Mouse (Mus musculus) liver, embryonic 14.5 days (tissue): ENCODE measurements around the gene B4galnt1. TPM values are rescaled to one million over a fixed set of nuclear protein-coding genes. Genes with fewer than 3 reads are reported as not detected.
"Not testable (repeated sequence)": the region's sequence is repeated elsewhere in the genome, so short reads cannot be mapped to it uniquely, and the experiment has no call there.

ENCODE experiments used
- ATAC-seq: fragments of 200-750 bp; cut with Nextera tagmentation; 2 replicates; pipeline ENCODE4 v1.8.0; 2017; ENCODE audit warnings: moderate number of reproducible peaks, mild to moderate bottlenecking, moderate library complexity; ENCODE audit not compliant: insufficient read depth
- DNase-seq, 3 experiments: peaks; one replicate each; pipeline ENCODE4 v3.0.0-alpha.2; 2012 to 2013; ENCODE audit warnings: low read depth in 3 of 3, low spot score in 3 of 3
- H3K27ac ChIP-seq: fragments of 300-500 bp; sonication (generic); 2 replicates; pipeline ENCODE4 v1.5.1; 2014; ENCODE audit warnings: moderate library complexity, mild to moderate bottlenecking, control low read depth, inconsistent platforms
- H3K27me3 ChIP-seq: fragments of 300-500 bp; sonication (generic); 2 replicates; pipeline ENCODE4 v1.6.1; 2014; ENCODE audit warnings: mild to moderate bottlenecking, low read length, moderate library complexity; ENCODE audit not compliant: control insufficient read depth, insufficient read depth
- H3K36me3 ChIP-seq: fragments of 300-500 bp; sonication (generic); replicated peaks from 2 replicates; pipeline ENCODE4 v1.6.1; 2014; ENCODE audit warnings: low read depth; ENCODE audit not compliant: control insufficient read depth, insufficient read depth
- H3K4me1 ChIP-seq, 2 experiments: fragments of 200-500 bp in 1 of 2; fragments of 300-500 bp in 1 of 2; sonication (generic) in 1 of 2; replicated peaks; 2 replicates each; pipeline ENCODE4 v1.6.1; 2012 to 2014; ENCODE audit warnings: antibody characterized with exemption in 1 of 2, inconsistent platforms in 1 of 2, low read length in 1 of 2; ENCODE audit not compliant: control insufficient read depth in 2 of 2, insufficient read depth in 2 of 2
- H3K4me2 ChIP-seq: fragments of 300-500 bp; sonication (generic); 2 replicates; pipeline ENCODE4 v1.6.1; 2014; ENCODE audit warnings: low read depth, mild to moderate bottlenecking, control low read depth, moderate library complexity
- H3K4me3 ChIP-seq, 2 experiments: fragments of 200-500 bp in 1 of 2; fragments of 300-500 bp in 1 of 2; sonication (generic) in 1 of 2; 2 replicates each; pipeline ENCODE4 v1.5.1; 2012 to 2014; ENCODE audit warnings: low read depth in 2 of 2, low read length in 2 of 2, mild to moderate bottlenecking in 2 of 2, control low read depth in 1 of 2, inconsistent platforms in 1 of 2, moderate library complexity in 1 of 2; ENCODE audit not compliant: insufficient read depth in 1 of 2
- H3K9ac ChIP-seq: fragments of 300-500 bp; sonication (generic); replicated peaks from 2 replicates; pipeline ENCODE4 v1.6.1; 2014; ENCODE audit warnings: mild to moderate bottlenecking, control low read depth, moderate library complexity
- H3K9me3 ChIP-seq: fragments of 300-500 bp; sonication (generic); 2 replicates; pipeline ENCODE4 v1.6.1; 2016; ENCODE audit warnings: low read length, mixed read lengths; ENCODE audit not compliant: control insufficient read depth
- CTCF ChIP-seq: IDR thresholded peaks from 2 replicates; pipeline ENCODE4 v1.5.1; 2016; ENCODE audit warnings: antibody characterized with exemption, low read depth, control low read depth
- EP300 ChIP-seq: IDR thresholded peaks from 2 replicates; pipeline ENCODE4 v1.6.1; 2016; ENCODE audit warnings: antibody characterized with exemption, low read depth
- WGBS: fragments of 180-500 bp; shearing (Covaris S2); extraction: QIAGEN DNeasy Blood & Tissue Kit; methylation state at CpG from one replicate; pipeline ENCODE4 v1.1.7; 2014; ENCODE audit not compliant: insufficient replicate concordance; 5-methylcytosine and 5-hydroxymethylcytosine counted together
- polyA plus RNA-seq, 2 experiments: library from polyadenylated mRNA; depleted of rRNA in 1 of 2; stranded (reverse) in 1 of 2; unstranded in 1 of 2; fragments of >200 nt; fragmentation: Nextera tagmentation in 1 of 2; extraction: Ambion mirVana in 1 of 2; gene quantifications; 2 replicates each; pipeline versions ENCODE4 v1.2.1 to v1.2.3; 2012 to 2014

The B4galnt1 gene
- polyA plus RNA-seq, 2 experiments: 10.4 to 17.1 TPM

DNA sequence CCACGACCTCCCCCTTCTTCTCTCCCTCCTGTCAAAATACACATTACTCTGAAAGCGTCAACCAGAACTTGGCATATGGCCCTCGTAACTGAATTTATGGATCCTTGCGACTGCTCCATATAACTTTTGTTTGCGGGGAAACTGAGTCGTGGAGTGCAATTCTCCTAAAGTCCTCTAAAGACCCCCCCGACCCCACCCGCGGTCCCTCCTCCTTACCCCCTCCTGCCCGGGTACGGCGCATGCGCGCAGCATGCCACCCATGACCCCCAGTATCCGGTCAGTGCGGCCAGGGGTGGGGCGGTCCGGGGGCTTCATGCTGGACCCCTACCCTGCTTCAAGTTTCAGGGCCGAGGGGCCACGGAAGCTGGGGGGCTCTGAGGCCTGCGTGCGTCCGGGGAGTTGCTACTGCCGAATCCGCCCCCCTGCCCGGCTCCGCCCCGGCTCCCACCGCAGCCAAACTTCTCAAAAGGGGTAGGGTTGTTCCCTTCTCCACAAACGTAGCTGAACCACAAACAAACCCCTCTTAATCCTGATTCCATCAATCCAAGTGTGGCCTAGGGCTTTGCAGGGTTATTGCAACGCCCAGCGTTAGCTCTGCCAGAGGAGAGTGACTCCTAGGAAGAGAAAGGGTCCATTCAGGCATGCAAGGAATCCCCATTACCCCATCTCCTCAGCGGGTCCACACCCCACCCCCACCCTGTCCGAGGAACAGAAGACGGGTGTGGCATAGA lies 24.8 kb downstream of the B4galnt1 start, which contains the start of gene Arhgef25:
Gene Arhgef25 (minus strand): TSS at position 433 of the 731 bp plus-strand sequence.
- Histone ChIP-seq H3K27me3 (no peaks in the 10 kb centered on the region), H3K4me3 (peak within 1 kb of the TSS; percentile 63 to 74), H3K9me3 (no peaks in the 10 kb centered on the region), H3K4me1 (peaks cover 37 to 44% of the 10 kb centered on the region in 2 experiments), H3K4me2 (peak within 1 kb of the TSS; percentile 100), H3K9ac (peak within 1 kb of the TSS; percentile 82), H3K36me3 (no peaks in the 10 kb centered on the region), H3K27ac (peak within 1 kb of the TSS; percentile 81)
- DNase-seq: no peak
- peak; percentile 5; the same call in 1 of the 2 replicates for ATAC-seq
- TF ChIP-seq CTCF (no peak), EP300 (no peak)
- WGBS: 2% methylated on average over 35 of the region's 35 CpGs

DNA sequence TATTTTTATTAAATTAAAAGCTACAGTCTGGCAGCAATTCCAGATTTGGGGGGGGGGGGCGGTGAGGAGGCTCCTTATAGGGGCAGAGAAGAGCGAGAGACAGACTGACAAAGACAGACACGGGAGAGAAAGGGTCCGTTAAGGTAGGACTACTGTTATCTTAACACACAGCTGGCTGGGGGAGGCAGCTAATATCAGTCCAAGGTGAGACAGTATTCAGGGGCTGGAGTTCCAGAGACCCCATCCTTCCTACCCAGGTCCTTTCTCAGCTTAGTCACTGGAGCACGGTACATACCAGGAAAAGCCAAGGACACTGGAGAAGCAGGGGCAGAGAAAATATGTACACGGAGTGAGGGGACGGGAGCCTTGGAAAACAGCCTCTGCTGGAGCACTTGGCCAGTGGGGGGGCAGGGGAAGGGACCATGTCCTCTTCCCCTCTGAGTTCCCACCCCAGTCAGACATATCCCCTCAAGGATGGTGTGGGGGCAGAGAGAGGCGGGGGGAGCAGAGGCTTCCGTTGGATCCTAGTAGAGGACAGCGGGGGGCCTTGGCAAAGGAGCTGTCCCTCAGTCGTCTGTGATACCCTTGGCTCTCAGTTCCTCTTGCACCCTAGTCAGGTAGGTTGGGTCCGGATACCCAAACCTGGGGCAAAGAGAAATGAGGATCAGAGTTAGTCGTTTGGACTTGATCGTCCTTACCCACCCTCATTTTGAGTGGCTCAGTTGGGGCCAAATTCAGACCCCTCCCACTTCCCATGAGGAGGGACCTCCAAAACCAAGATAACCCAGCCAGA lies 25.6 kb downstream of the B4galnt1 start:
- Histone ChIP-seq H3K9me3 (no peaks in the 10 kb centered on the region), H3K36me3 (no peaks in the 10 kb centered on the region), H3K4me1 (peaks cover 39 to 45% of the 10 kb centered on the region in 2 experiments), H3K27ac (peak overlapping the region; percentile 81), H3K4me2 (peak overlapping the region; percentile 100), H3K9ac (peak overlapping the region; percentile 82), H3K27me3 (no peaks in the 10 kb centered on the region), H3K4me3 (peak overlapping the region in 1 of 2 experiments; percentile 63; a peak in 2 of 4 replicates)
- ATAC-seq (peak; percentile 27; the same call in 1 of the 2 replicates), DNase-seq (no peak)
- TF ChIP-seq CTCF (no peak), EP300 (peak; percentile 56)
- 23% methylated on average over 14 of the region's 14 CpGs for WGBS

DNA sequence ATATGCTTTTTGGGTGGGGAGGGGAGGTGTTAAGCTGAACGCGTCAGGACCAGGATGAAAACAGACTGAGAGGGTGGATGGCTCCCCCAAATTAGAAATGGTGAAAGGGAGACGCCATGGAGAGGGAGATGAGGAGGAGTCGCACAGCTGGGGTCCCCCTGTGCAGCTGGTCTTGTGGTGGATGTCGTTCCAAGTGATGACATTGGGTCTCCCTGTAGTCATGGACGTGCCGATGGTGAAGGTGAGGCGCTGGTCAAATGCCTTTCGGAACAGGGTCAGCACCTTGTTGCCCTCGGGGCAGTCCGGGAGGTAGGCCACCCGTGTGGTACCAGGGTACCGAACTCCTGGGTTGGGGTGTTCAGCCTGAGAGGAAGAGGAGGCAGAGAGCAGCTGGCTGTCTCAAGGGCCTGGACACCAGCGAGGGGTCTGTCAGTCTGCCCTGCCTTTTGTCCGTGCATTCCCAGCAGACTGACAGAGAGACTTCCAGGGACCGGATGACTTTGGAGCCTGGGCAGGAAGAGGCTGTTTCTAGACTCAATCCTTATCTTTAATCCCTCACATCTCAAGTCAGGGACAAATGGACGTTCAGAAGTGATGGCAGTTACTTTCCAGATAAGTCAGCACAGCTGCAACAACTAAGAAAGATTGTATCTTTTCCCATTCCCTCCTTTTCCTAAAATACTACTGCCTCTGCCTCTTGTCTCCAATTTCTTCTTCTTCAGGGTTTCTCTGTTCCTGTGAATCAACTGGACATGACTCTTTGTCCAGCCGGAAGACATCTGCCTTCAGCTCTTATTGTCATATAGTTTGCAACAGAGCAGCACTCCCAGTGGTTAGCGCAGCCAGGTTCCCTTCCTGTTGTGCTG lies 26.4 kb downstream of the B4galnt1 start:
- 53% methylated on average over 19 of the region's 19 CpGs for WGBS
- peaks cover 39 to 50% of the 10 kb centered on the region in 2 experiments for H3K4me1 ChIP-seq
- DNase-seq (no peak), ATAC-seq (no peak)
- H3K9ac ChIP-seq: no peak overlapping the region
- H3K9me3 ChIP-seq: no peaks in the 10 kb centered on the region
- H3K4me3 ChIP-seq: no peak overlapping the region
- H3K27ac ChIP-seq: peak overlapping the region; percentile 81
- no peaks in the 10 kb centered on the region for H3K27me3 ChIP-seq
- no peak for TF ChIP-seq CTCF
- TF ChIP-seq EP300: no peak; the same call in 1 of the 2 replicates
- H3K36me3 ChIP-seq: no peaks in the 10 kb centered on the region
- peak overlapping the region; percentile 100 for H3K4me2 ChIP-seq

DNA sequence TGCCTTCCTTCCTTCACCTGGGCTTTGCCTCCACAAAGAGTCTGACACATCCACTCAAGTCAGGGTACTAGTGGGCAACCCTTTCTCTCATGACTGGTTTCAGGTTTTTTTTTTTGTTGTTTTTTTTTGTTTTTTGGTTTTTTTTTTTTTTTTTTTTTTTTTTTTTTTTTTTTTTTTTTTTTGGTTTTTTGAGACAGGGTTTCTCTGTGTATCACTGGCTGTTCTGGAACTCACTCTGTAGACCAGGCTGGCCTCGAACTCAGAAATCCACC lies 27.0 kb downstream of the B4galnt1 start:
- not testable (repeated sequence) for H3K27me3 ChIP-seq, H3K4me2 ChIP-seq, DNase-seq, H3K9me3 ChIP-seq, H3K4me3 ChIP-seq, ATAC-seq, H3K9ac ChIP-seq, H3K36me3 ChIP-seq
- Histone ChIP-seq H3K4me1 (peaks cover 39 to 50% of the 10 kb centered on the region in 2 experiments), H3K27ac (peak overlapping the region; percentile 65)
- 65% methylated on average over 1 of the region's 1 CpGs for WGBS
